33 mouse cellular contexts compared by ENCODE assay signal in genomic region chr8:13360213-13360612, GRCm38 (mm10). TPM values are rescaled to one million over a fixed set of nuclear protein-coding genes. Genes with fewer than 3 reads are reported as not detected.
DNase-seq lines count a peak whose midpoint lies in the region; ATAC-seq and TF ChIP-seq lines count a peak whose summit lies in the region.
"Had no signal": no experiment of that assay in that cellular context is flagged by ENCODE, and none has a peak within 500 bp of the region (broad histone marks: within the 10 kb centered on the region; RNA-seq: fewer than 3 reads in every experiment).

No protein-coding gene starts in this region.

- H3K9ac ChIP-seq in midbrain, embryonic 13.5 days (replicated peaks), result no peak overlapping the region
- H3K9ac ChIP-seq: embryonic facial prominence, embryonic 13.5 days; forebrain, embryonic 12.5 days; forebrain, embryonic 15.5 days; hindbrain, embryonic 14.5 days had no signal

- H3K27me3 ChIP-seq in testis, adult 2 months (ENCODE audit: control insufficient read depth, insufficient read depth, low read length), result no peaks in the 10 kb centered on the region
- no peaks in the 10 kb centered on the region for H3K27me3 ChIP-seq in megakaryocyte, embryonic 14.5 days (replicated peaks)
- no peaks in the 10 kb centered on the region for H3K27me3 ChIP-seq in midbrain, embryonic 13.5 days
- H3K27me3 ChIP-seq: embryonic facial prominence, embryonic 13.5 days; forebrain, embryonic 12.5 days; forebrain, embryonic 15.5 days had no signal

- H3K27ac ChIP-seq in testis, adult 2 months (ENCODE audit: control insufficient read depth, insufficient read depth, low read depth, low read length), result no peak overlapping the region
- no peak overlapping the region for H3K27ac ChIP-seq in midbrain, embryonic 13.5 days
- H3K27ac ChIP-seq: embryonic facial prominence, embryonic 10.5 days; embryonic facial prominence, embryonic 13.5 days; forebrain, embryonic 12.5 days; forebrain, embryonic 15.5 days; hindbrain, embryonic 14.5 days; hindbrain, postnatal 0 days had no signal

- H3K4me2 ChIP-seq in midbrain, embryonic 13.5 days (replicated peaks), result no peak overlapping the region
- H3K4me2 ChIP-seq: embryonic facial prominence, embryonic 13.5 days; forebrain, embryonic 12.5 days; forebrain, embryonic 15.5 days; heart, embryonic 11.5 days; hindbrain, embryonic 14.5 days had no signal

- DNase-seq in testis, postnatal 10 days (ENCODE audit: low spot score), result no peak
- DNase-seq in layer of hippocampus, adult 9-10 months (ENCODE audit: low spot score), result no peak
- DNase-seq in gastrocnemius, postnatal 10 days, result no peak
- DNase-seq: adrenal gland, adult 8-10 months; adrenal gland, postnatal 25 days; cerebellum, adult 18-20 months; cerebellum, adult 9-11 months; cerebellum, postnatal 25 days; embryo, embryonic 11 days; gastrocnemius, postnatal 36 days; heart, adult 11 months had no signal

- no peaks in the 10 kb centered on the region for H3K4me1 ChIP-seq in testis, adult 2 months (ENCODE audit: control insufficient read depth, insufficient read depth, low read length)
- peaks cover 77% of the 10 kb centered on the region for H3K4me1 ChIP-seq in megakaryocyte, embryonic 14.5 days
- no peaks in the 10 kb centered on the region for H3K4me1 ChIP-seq in midbrain, embryonic 13.5 days (replicated peaks)
- H3K4me1 ChIP-seq: embryonic facial prominence, embryonic 10.5 days; embryonic facial prominence, embryonic 13.5 days; forebrain, embryonic 12.5 days; forebrain, embryonic 15.5 days had no signal

- H3K4me3 ChIP-seq in testis, adult 2 months (ENCODE audit: control insufficient read depth, low read depth, low read length), result peak overlapping the region; percentile 10
- H3K4me3 ChIP-seq in megakaryocyte, embryonic 14.5 days (replicated peaks), result peak overlapping the region; percentile 51
- no peak overlapping the region for H3K4me3 ChIP-seq in midbrain, embryonic 13.5 days (replicated peaks)
- H3K4me3 ChIP-seq: embryonic facial prominence, embryonic 10.5 days; embryonic facial prominence, embryonic 13.5 days; erythroblast, embryonic 14.5 days; forebrain, embryonic 12.5 days; forebrain, embryonic 15.5 days had no signal

- TF ChIP-seq POLR2A in testis, adult 2 months (IDR thresholded peaks at IDR 0.05; ENCODE audit: control insufficient read depth, low read depth, low read length), result no peak

- peak; percentile 90 for ATAC-seq in granulocyte monocyte progenitor cell, adult 5-6 weeks (replicated peaks; ENCODE audit: poor library complexity, severe bottlenecking)
- no peak for ATAC-seq in midbrain, embryonic 13.5 days
- ATAC-seq: CD4-positive, CD25-positive, alpha-beta regulatory T cell, adult 4 months; forebrain, embryonic 15.5 days; hindbrain, postnatal 0 days; inflammation-experienced regulatory T-cells, adult 6 months had no signal

- H3K36me3 ChIP-seq in testis, adult 2 months (ENCODE audit: control insufficient read depth, insufficient read depth, low read length), result peaks cover 6% of the 10 kb centered on the region
- H3K36me3 ChIP-seq in megakaryocyte, embryonic 14.5 days (replicated peaks; ENCODE audit: low read length), result peaks cover 100% of the 10 kb centered on the region
- peaks cover 95% of the 10 kb centered on the region for H3K36me3 ChIP-seq in midbrain, embryonic 13.5 days

- no peaks in the 10 kb centered on the region; the same call in 1 of the 2 replicates for H3K9me3 ChIP-seq in megakaryocyte, embryonic 14.5 days
- no peaks in the 10 kb centered on the region for H3K9me3 ChIP-seq in midbrain, embryonic 13.5 days
- H3K9me3 ChIP-seq: embryonic facial prominence, embryonic 13.5 days; forebrain, embryonic 15.5 days had no signal

- no peak for TF ChIP-seq CTCF in testis, adult 2 months (IDR thresholded peaks at IDR 0.05; ENCODE audit: control insufficient read depth, insufficient read depth, insufficient replicate concordance, low read depth, low read length)

- 95% methylated on average over 7 of the region's 7 CpGs for WGBS in midbrain, embryonic 13.5 days

RNA-seq across cellular contexts. Expression of gene Tfdp1, which starts 21.7 kb away (rescaled TPM):
- polyA plus RNA-seq in testis, adult 2 months (2012; rRNA removed), result 42.0 and 44.9 TPM in 2 replicates
- 277 and 291 TPM in 2 replicates for total RNA-seq in granulocyte monocyte progenitor cell, adult 5-6 weeks (2014; fragmentation: Nextera tagmentation)
- total RNA-seq in granulocyte monocyte progenitor cell, adult 5-6 weeks (2017), result 200 and 242 TPM in 2 replicates
- polyA plus RNA-seq in megakaryocyte, embryonic 14.5 days (2012; ENCODE audit: insufficient read depth, low replicate concordance), result 2.3 and 11.5 TPM in 2 replicates
- 10 to 100 TPM; 45.1 to 48.4 TPM for total RNA-seq in gastrocnemius, postnatal 10 days (2021)
- polyA plus RNA-seq in midbrain, embryonic 13.5 days (2015; fragmentation: Nextera tagmentation; extraction: Ambion mirVana), result 111 and 115 TPM in 2 replicates

RNA-seq across cellular contexts. Expression of gene Atp4b, which starts 36.4 kb away (rescaled TPM):
- polyA plus RNA-seq in testis, adult 2 months (2012; rRNA removed), result 0.10 TPM in 1 of 2 replicates, not detected in the other
- not detected in 2 replicates for total RNA-seq in granulocyte monocyte progenitor cell, adult 5-6 weeks (2014; fragmentation: Nextera tagmentation)
- total RNA-seq in granulocyte monocyte progenitor cell, adult 5-6 weeks (2017), result not detected in 2 replicates
- not detected in 2 replicates for polyA plus RNA-seq in megakaryocyte, embryonic 14.5 days (2012; ENCODE audit: insufficient read depth, low replicate concordance)
- not detected for total RNA-seq in gastrocnemius, postnatal 10 days (2021)
- polyA plus RNA-seq in midbrain, embryonic 13.5 days (2015; fragmentation: Nextera tagmentation; extraction: Ambion mirVana), result not detected in 2 replicates
- total RNA-seq: adrenal gland, postnatal 25 days; gastrocnemius, adult 8-10 months; gastrocnemius, postnatal 36 days; heart, adult 8-10 months; heart, postnatal 25 days; hindbrain, postnatal 0 days had no signal
- polyA plus RNA-seq: C2C12; CD4-positive, CD25-positive, alpha-beta regulatory T cell, adult 4 months; cortical plate, adult 2 months; embryonic facial prominence, embryonic 10.5 days; embryonic facial prominence, embryonic 13.5 days; erythroblast, embryonic 14.5 days; forebrain, embryonic 12.5 days; forebrain, embryonic 15.5 days; heart, embryonic 11.5 days; heart, embryonic 14.5 days; hindbrain, embryonic 11.5 days; hindbrain, embryonic 14.5 days; hindbrain, postnatal 0 days; inflammation-experienced regulatory T-cells, adult 6 months had no signal

RNA-seq across cellular contexts. Expression of gene Grk1, which starts 44.7 kb away (rescaled TPM):
- polyA plus RNA-seq in testis, adult 2 months (2012; rRNA removed), result 0.01 and 0.04 TPM in 2 replicates
- total RNA-seq in granulocyte monocyte progenitor cell, adult 5-6 weeks (2014; fragmentation: Nextera tagmentation), result not detected in 2 replicates
- total RNA-seq in granulocyte monocyte progenitor cell, adult 5-6 weeks (2017), result 0.04 TPM in 1 of 2 replicates, not detected in the other
- 0.11 TPM in 1 of 2 replicates, not detected in the other for polyA plus RNA-seq in megakaryocyte, embryonic 14.5 days (2012; ENCODE audit: insufficient read depth, low replicate concordance)
- total RNA-seq in gastrocnemius, postnatal 10 days (2021), result under 1 TPM; 0.02 TPM
- polyA plus RNA-seq in midbrain, embryonic 13.5 days (2015; fragmentation: Nextera tagmentation; extraction: Ambion mirVana), result 0.04 TPM in 1 of 2 replicates, not detected in the other
- total RNA-seq: adrenal gland, postnatal 25 days; gastrocnemius, adult 8-10 months; heart, adult 8-10 months; hindbrain, postnatal 0 days had no signal
- polyA plus RNA-seq: C2C12; CD4-positive, CD25-positive, alpha-beta regulatory T cell, adult 4 months; erythroblast, embryonic 14.5 days; heart, embryonic 14.5 days; heart, postnatal 0 days; hindbrain, embryonic 11.5 days; hindbrain, embryonic 14.5 days; hindbrain, postnatal 0 days; inflammation-experienced regulatory T-cells, adult 6 months had no signal
